Mouse (Mus musculus) left cerebral cortex, adult 6 months (tissue): ENCODE data around the gene Kcne2. TPM values are rescaled to one million over a fixed set of nuclear protein-coding genes. Genes with fewer than 3 reads are reported as not detected.

ENCODE experiments used
- long read RNA-seq, 2 experiments: library from polyadenylated mRNA; unstranded; transcript quantifications; one replicate each; pipeline ENCODE4 v2.0.0; 2019 to 2020
- polyA plus RNA-seq: library from polyadenylated mRNA; unstranded; fragments of <200 nt; fragmentation: Nextera tagmentation; gene quantifications from 2 replicates; pipeline ENCODE4 v1.2.3, GENCODE M21; 2021

Kcne2 gene
- 0.10 TPM in 1 of 2 replicates, not detected in the other for polyA plus RNA-seq
- long read RNA-seq, experiment 1, transcript Kcne2-201 (2 exons, 1,690 nt): major isoform, 20 of 20 reads
- long read RNA-seq, experiment 1, partial matches to known transcripts: 0 of 20 reads
- long read RNA-seq, experiment 1, other reads (novel, unspliced or antisense): 0 of 20 reads
- long read RNA-seq, experiment 2: 0 reads

DNA sequence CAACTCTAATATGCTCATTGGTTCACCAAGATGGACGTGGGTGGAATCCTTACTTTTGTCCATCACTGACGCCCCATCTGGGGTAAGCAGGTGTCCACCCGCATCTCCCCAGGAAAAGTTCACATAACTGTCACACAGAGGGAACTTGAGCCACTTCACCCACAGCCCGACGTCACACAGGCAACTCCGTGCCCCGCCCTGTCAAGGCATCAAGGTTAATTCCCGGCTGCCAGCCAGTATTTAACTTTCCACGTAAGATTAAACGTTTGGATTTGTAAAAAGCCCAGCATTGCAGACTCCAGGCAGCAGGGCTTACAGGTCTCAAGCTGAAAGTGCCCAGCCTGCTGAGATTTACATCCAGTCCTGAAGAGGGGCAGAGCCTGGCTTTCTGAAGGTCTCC, at the start of gene Kcne2:
Kcne2 (plus strand) TSS at position 289 of the 400 bp plus-strand sequence.

DNA sequence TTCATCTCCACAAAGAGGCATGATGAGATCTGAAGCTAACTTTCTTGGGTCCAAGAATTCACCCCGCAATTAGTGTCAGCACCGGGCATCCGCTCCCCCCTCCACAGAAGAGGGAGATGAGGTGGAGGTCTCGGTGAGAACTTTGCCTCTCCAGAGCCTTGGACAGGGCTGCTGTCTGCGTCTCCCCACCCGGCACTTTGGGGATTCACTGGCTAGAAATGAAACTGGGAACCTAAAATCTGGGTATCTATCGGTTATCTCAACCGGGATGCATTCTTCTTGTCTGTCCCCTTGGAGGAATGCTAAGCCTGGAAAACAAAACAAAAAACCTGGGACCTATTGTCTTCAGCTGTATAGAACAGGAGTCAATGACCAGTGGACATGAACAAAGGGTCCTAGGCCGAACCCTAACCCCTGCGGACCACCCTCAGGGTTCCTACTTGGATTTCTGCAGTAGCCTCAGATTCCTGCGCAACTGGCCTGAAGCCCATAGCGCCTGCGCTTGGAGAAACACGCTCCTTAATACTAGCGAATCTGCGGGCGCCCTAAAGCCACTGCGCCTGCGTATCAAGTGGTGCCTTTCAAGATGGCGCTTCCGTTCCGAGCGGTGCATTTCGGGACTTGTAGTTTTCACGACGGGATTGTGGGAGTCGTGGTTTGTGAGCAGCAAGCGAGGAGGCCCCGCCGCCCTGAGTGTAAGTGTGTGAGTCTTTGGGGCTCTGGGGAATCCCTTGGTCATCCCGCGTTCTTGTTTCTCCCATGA, 8.6 kb downstream of the Kcne2 start, which contains the start of gene Smim11:
Smim11 (plus strand) TSS at position 638 of the 763 bp plus-strand sequence.

DNA sequence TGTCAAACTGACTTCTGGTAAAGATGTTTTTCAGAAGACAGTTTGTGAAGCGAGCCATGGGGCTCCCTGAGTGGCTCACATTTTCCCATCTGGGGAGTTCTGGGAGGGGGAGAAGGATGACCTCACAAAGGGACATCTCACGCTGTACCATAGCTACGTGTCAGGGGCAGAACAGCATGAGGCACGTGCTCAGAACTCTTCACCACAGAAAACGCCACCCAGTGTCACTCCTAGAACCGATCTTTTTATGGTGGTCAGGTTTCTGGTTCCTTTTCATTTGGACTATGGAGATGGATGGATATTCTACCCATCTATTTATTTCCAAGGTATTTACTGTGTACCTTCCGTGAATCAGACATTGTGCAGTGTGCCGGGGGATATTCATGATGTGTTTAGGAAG, 29.2 kb downstream of the Kcne2 start, which contains the start of gene Fam243:
Fam243 (minus strand) TSS at position 101 of the 400 bp plus-strand sequence.

Other genes starting within 250 kb of the Kcne2 start
- gene Mrps6, start 234.1 kb upstream of the Kcne2 start, polyA plus RNA-seq: 142 and 180 TPM in 2 replicates
- 0.30 and 0.42 TPM in 2 replicates for gene Gm49711, start 234.1 kb upstream of the Kcne2 start, polyA plus RNA-seq
- gene Slc5a3, start 234.1 kb upstream of the Kcne2 start, polyA plus RNA-seq: 10.1 and 13.6 TPM in 2 replicates
- 112 and 115 TPM in 2 replicates for gene Smim11, start 8.9 kb downstream of the Kcne2 start, polyA plus RNA-seq
- not detected in 2 replicates for gene Fam243, start 29.1 kb downstream of the Kcne2 start, polyA plus RNA-seq
- not detected in 2 replicates for gene Kcne1, start 67.1 kb downstream of the Kcne2 start, polyA plus RNA-seq
- gene Rcan1, start 178.5 kb downstream of the Kcne2 start, polyA plus RNA-seq: 14.9 and 54.6 TPM in 2 replicates
- 0.33 and 0.36 TPM in 2 replicates for gene Clic6, start 193.3 kb downstream of the Kcne2 start, polyA plus RNA-seq